Mouse (Mus musculus): ENCODE data around the gene Ssr2. TPM values are rescaled to one million over a fixed set of nuclear protein-coding genes. Genes with fewer than 3 reads are reported as not detected.

Ssr2 gene
- polyA plus RNA-seq, 1 experiment from 2014 or later = 384 TPM

- Histone ChIP-seq H3K27me3 (replicated peaks; ENCODE audit: insufficient read depth, low read length) (no peaks in the 10 kb centered on the region), H3K9me3 (ENCODE audit: low read length) (no peaks in the 10 kb centered on the region), H3K4me2 (replicated peaks; ENCODE audit: low read depth, low read length) (peak overlapping the region; percentile 80), H3K27ac (ENCODE audit: low read length) (peak overlapping the region; percentile 97), H3K4me3 (ENCODE audit: low read depth, low read length) (peak overlapping the region; percentile 86), H3K36me3 (ENCODE audit: insufficient read depth, low read length) (no peaks in the 10 kb centered on the region; the same call in 1 of the 2 replicates), H3K4me1 (ENCODE audit: insufficient read depth, low read depth, low read length) (peaks cover 18% of the 10 kb centered on the region; the same call in 1 of the 2 replicates), H3K9ac (replicated peaks; ENCODE audit: low read depth) (peak overlapping the region; percentile 93)
- DNase-seq (ENCODE audit: low spot score) = peak; percentile 73
- 0% methylated on average over 5 of the region's 6 CpGs for WGBS
- peak; percentile 34; the same call in 1 of the 2 replicates for ATAC-seq
- no peak for TF ChIP-seq EP300 (IDR thresholded peaks at IDR 0.05)
- no peak for TF ChIP-seq CTCF (IDR thresholded peaks at IDR 0.05)
Measured at GRCm38 (mm10) chr3:88622941-88623345, 47.3 kb downstream of the Ssr2 start.

GRCm38 (mm10) chr3:88623346-88624135 is 47.9 kb downstream of the Ssr2 start:
- Histone ChIP-seq H3K9me3 (ENCODE audit: low read length) (no peaks in the 10 kb centered on the region), H3K27me3 (replicated peaks; ENCODE audit: insufficient read depth, low read length) (no peaks in the 10 kb centered on the region), H3K4me3 (ENCODE audit: low read depth, low read length) (peak overlapping the region; percentile 86), H3K4me2 (replicated peaks; ENCODE audit: low read depth, low read length) (peak overlapping the region; percentile 80), H3K27ac (ENCODE audit: low read length) (peak overlapping the region; percentile 97), H3K4me1 (ENCODE audit: insufficient read depth, low read depth, low read length) (peaks cover 21% of the 10 kb centered on the region; the same call in 1 of the 2 replicates), H3K9ac (replicated peaks; ENCODE audit: low read depth) (peak overlapping the region; percentile 93), H3K36me3 (ENCODE audit: insufficient read depth, low read length) (no peaks in the 10 kb centered on the region; the same call in 1 of the 2 replicates)
- ATAC-seq (no peak), DNase-seq (ENCODE audit: low spot score) (no peak)
- no peak for TF ChIP-seq CTCF (IDR thresholded peaks at IDR 0.05)
- 3% methylated on average over 13 of the region's 15 CpGs for WGBS

GRCm38 (mm10) chr3:88624324-88624723 is 48.6 kb downstream of the Ssr2 start:
- Histone ChIP-seq H3K9ac (replicated peaks; ENCODE audit: low read depth) (0 out of 2 replicates have a peak overlapping the region, but pooled peaks have one; percentile 93), H3K4me3 (ENCODE audit: low read depth, low read length) (0 out of 2 replicates have a peak overlapping the region, but pooled peaks have one; percentile 86), H3K4me2 (replicated peaks; ENCODE audit: low read depth, low read length) (peak overlapping the region; percentile 80), H3K9me3 (ENCODE audit: low read length) (no peaks in the 10 kb centered on the region), H3K4me1 (ENCODE audit: insufficient read depth, low read depth, low read length) (peaks cover 23% of the 10 kb centered on the region; the same call in 1 of the 2 replicates), H3K27ac (ENCODE audit: low read length) (peak overlapping the region; percentile 97), H3K27me3 (replicated peaks; ENCODE audit: insufficient read depth, low read length) (no peaks in the 10 kb centered on the region), H3K36me3 (ENCODE audit: insufficient read depth, low read length) (no peaks in the 10 kb centered on the region; the same call in 1 of the 2 replicates)
- ATAC-seq (no peak), DNase-seq (ENCODE audit: low spot score) (no peak)
- 9% methylated on average over 3 of the region's 4 CpGs for WGBS
- no peak for TF ChIP-seq EP300 (IDR thresholded peaks at IDR 0.05)
- TF ChIP-seq CTCF (IDR thresholded peaks at IDR 0.05) = no peak

GRCm38 (mm10) chr3:88624951-88625350 is 49.3 kb downstream of the Ssr2 start:
- no peak overlapping the region for H3K4me3 ChIP-seq (ENCODE audit: low read depth, low read length)
- H3K4me2 ChIP-seq (replicated peaks; ENCODE audit: low read depth, low read length) = peak overlapping the region; percentile 80
- DNase-seq (ENCODE audit: low spot score) (peak; percentile 63), ATAC-seq (no peak)
- H3K27me3 ChIP-seq (replicated peaks; ENCODE audit: insufficient read depth, low read length) = no peaks in the 10 kb centered on the region
- 0 out of 2 replicates have a peak overlapping the region, but pooled peaks have one; percentile 93 for H3K9ac ChIP-seq (replicated peaks; ENCODE audit: low read depth)
- WGBS = 21% methylated on average over 2 of the region's 2 CpGs
- peak overlapping the region; percentile 97 for H3K27ac ChIP-seq (ENCODE audit: low read length)
- H3K9me3 ChIP-seq (ENCODE audit: low read length) = no peaks in the 10 kb centered on the region
- no peak for TF ChIP-seq EP300 (IDR thresholded peaks at IDR 0.05)
- no peak for TF ChIP-seq CTCF (IDR thresholded peaks at IDR 0.05)
- peaks cover 26% of the 10 kb centered on the region; the same call in 1 of the 2 replicates for H3K4me1 ChIP-seq (ENCODE audit: insufficient read depth, low read depth, low read length)
- H3K36me3 ChIP-seq (ENCODE audit: insufficient read depth, low read length) = no peaks in the 10 kb centered on the region; the same call in 1 of the 2 replicates

GRCm38 (mm10) chr3:88625531-88625930 is 49.9 kb downstream of the Ssr2 start:
- no peak overlapping the region for H3K4me2 ChIP-seq (replicated peaks; ENCODE audit: low read depth, low read length)
- peak overlapping the region; percentile 97 for H3K27ac ChIP-seq (ENCODE audit: low read length)
- no peak overlapping the region for H3K4me3 ChIP-seq (ENCODE audit: low read depth, low read length)
- DNase-seq (ENCODE audit: low spot score) = no peak
- WGBS = 77% methylated on average over 7 of the region's 7 CpGs
- H3K9me3 ChIP-seq (ENCODE audit: low read length) = no peaks in the 10 kb centered on the region
- no peaks in the 10 kb centered on the region; the same call in 1 of the 2 replicates for H3K36me3 ChIP-seq (ENCODE audit: insufficient read depth, low read length)
- ATAC-seq = no peak
- H3K9ac ChIP-seq (replicated peaks; ENCODE audit: low read depth) = no peak overlapping the region
- no peak for TF ChIP-seq EP300 (IDR thresholded peaks at IDR 0.05)
- TF ChIP-seq CTCF (IDR thresholded peaks at IDR 0.05) = no peak
- no peaks in the 10 kb centered on the region for H3K27me3 ChIP-seq (replicated peaks; ENCODE audit: insufficient read depth, low read length)
- peaks cover 26% of the 10 kb centered on the region; the same call in 1 of the 2 replicates for H3K4me1 ChIP-seq (ENCODE audit: insufficient read depth, low read depth, low read length)

- DNase-seq (ENCODE audit: low spot score) (no peak), ATAC-seq (no peak)
- Histone ChIP-seq H3K4me3 (ENCODE audit: low read depth, low read length) (no peak overlapping the region), H3K9me3 (ENCODE audit: low read length) (no peaks in the 10 kb centered on the region), H3K9ac (replicated peaks; ENCODE audit: low read depth) (no peak overlapping the region), H3K27me3 (replicated peaks; ENCODE audit: insufficient read depth, low read length) (no peaks in the 10 kb centered on the region), H3K4me1 (ENCODE audit: insufficient read depth, low read depth, low read length) (peaks cover 29% of the 10 kb centered on the region; the same call in 1 of the 2 replicates), H3K27ac (ENCODE audit: low read length) (peak overlapping the region; percentile 40; the same call in 1 of the 2 replicates), H3K36me3 (ENCODE audit: insufficient read depth, low read length) (peaks cover 7% of the 10 kb centered on the region; the same call in 1 of the 2 replicates), H3K4me2 (replicated peaks; ENCODE audit: low read depth, low read length) (no peak overlapping the region)
- TF ChIP-seq CTCF (IDR thresholded peaks at IDR 0.05) = no peak
- TF ChIP-seq EP300 (IDR thresholded peaks at IDR 0.05) = no peak
- WGBS = 56% methylated on average over 7 of the region's 7 CpGs
Measured at GRCm38 (mm10) chr3:88626316-88626715, 50.6 kb downstream of the Ssr2 start.

All from lung, postnatal 0 days (tissue).